23 mouse cellular contexts compared by ENCODE assay signal in the genomic region with DNA sequence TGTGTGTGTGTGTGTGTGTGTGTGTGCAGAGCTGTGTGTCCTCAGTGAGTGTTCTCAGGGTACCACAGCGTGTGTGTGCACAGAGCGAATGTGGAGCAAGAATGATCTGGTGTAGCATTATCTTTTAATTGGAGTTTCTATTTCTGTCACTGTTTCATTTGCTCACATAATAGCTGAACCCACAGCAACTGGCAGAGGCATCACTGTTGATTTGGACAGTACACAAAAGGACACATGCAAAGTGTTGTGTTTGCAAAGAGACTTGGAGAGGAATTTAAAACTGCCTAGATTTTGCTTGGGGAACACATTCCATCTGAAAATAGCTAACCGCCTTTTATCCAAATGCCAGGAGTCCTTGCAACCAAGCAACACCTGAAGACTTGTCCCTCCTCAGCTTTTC.
DNase-seq lines count a peak whose midpoint lies in the region; ATAC-seq and TF ChIP-seq lines count a peak whose summit lies in the region.
"Had no signal": no experiment of that assay in that cellular context is flagged by ENCODE, and none has a peak within 500 bp of the region (broad histone marks: within the 10 kb centered on the region; RNA-seq: fewer than 3 reads in every experiment).

No protein-coding gene starts in this region.

- H3K4me3 ChIP-seq in midbrain, postnatal 0 days (ENCODE audit: low read depth, low read length) = no peak overlapping the region
- no peak overlapping the region for H3K4me3 ChIP-seq in midbrain, embryonic 13.5 days (replicated peaks)
- H3K4me3 ChIP-seq: embryonic facial prominence, embryonic 12.5 days; erythroblast, embryonic 14.5 days; forebrain, embryonic 15.5 days; heart, embryonic 13.5 days; limb, embryonic 12.5 days; liver, embryonic 13.5 days; neural tube, embryonic 12.5 days had no signal

- no peak overlapping the region for H3K27ac ChIP-seq in midbrain, postnatal 0 days (ENCODE audit: low read depth, low read length)
- H3K27ac ChIP-seq in midbrain, embryonic 13.5 days = no peak overlapping the region
- H3K27ac ChIP-seq: embryonic facial prominence, embryonic 12.5 days; forebrain, embryonic 15.5 days; heart, embryonic 13.5 days; limb, embryonic 12.5 days; liver, embryonic 13.5 days; neural tube, embryonic 12.5 days had no signal

- no peaks in the 10 kb centered on the region for H3K27me3 ChIP-seq in midbrain, postnatal 0 days (ENCODE audit: insufficient read depth, low read length)
- H3K27me3 ChIP-seq in midbrain, embryonic 13.5 days = no peaks in the 10 kb centered on the region
- H3K27me3 ChIP-seq: embryonic facial prominence, embryonic 12.5 days; forebrain, embryonic 15.5 days; heart, embryonic 13.5 days; limb, embryonic 12.5 days; liver, embryonic 13.5 days; neural tube, embryonic 12.5 days had no signal

- WGBS in midbrain, postnatal 0 days = 87% methylated on average over 3 of the region's 3 CpGs
- 95% methylated on average over 3 of the region's 3 CpGs for WGBS in midbrain, embryonic 13.5 days

- H3K9ac ChIP-seq in midbrain, postnatal 0 days (replicated peaks; ENCODE audit: low read length, poor library complexity, severe bottlenecking) = no peak overlapping the region
- H3K9ac ChIP-seq in midbrain, embryonic 13.5 days (replicated peaks) = no peak overlapping the region
- H3K9ac ChIP-seq: embryonic facial prominence, embryonic 12.5 days; forebrain, embryonic 15.5 days; heart, embryonic 13.5 days; limb, embryonic 12.5 days; liver, embryonic 13.5 days; lung, embryonic 14.5 days; neural tube, embryonic 12.5 days had no signal

- TF ChIP-seq CTCF in midbrain, postnatal 0 days (IDR thresholded peaks at IDR 0.05) = no peak

- H3K4me2 ChIP-seq in midbrain, postnatal 0 days (ENCODE audit: low read depth, low read length, poor library complexity, severe bottlenecking) = no peak overlapping the region
- no peak overlapping the region for H3K4me2 ChIP-seq in midbrain, embryonic 13.5 days (replicated peaks)
- H3K4me2 ChIP-seq: embryonic facial prominence, embryonic 12.5 days; forebrain, embryonic 15.5 days; heart, embryonic 13.5 days; limb, embryonic 12.5 days; liver, embryonic 13.5 days; lung, embryonic 14.5 days; neural tube, embryonic 12.5 days had no signal

- H3K36me3 ChIP-seq in midbrain, postnatal 0 days (ENCODE audit: insufficient read depth, low read length) = no peaks in the 10 kb centered on the region
- H3K36me3 ChIP-seq in midbrain, embryonic 13.5 days = no peaks in the 10 kb centered on the region
- H3K36me3 ChIP-seq: embryonic facial prominence, embryonic 12.5 days; forebrain, embryonic 15.5 days; heart, embryonic 13.5 days; limb, embryonic 12.5 days; liver, embryonic 13.5 days; neural tube, embryonic 12.5 days had no signal

- H3K4me1 ChIP-seq in midbrain, postnatal 0 days (ENCODE audit: insufficient read depth, low read length) = no peaks in the 10 kb centered on the region
- no peaks in the 10 kb centered on the region for H3K4me1 ChIP-seq in midbrain, embryonic 13.5 days (replicated peaks)
- H3K4me1 ChIP-seq: embryonic facial prominence, embryonic 12.5 days; forebrain, embryonic 15.5 days; heart, embryonic 13.5 days; limb, embryonic 12.5 days; liver, embryonic 13.5 days; neural tube, embryonic 12.5 days had no signal

- DNase-seq in heart, adult 11 months = peak; percentile 43
- no peak for DNase-seq in heart, postnatal 10 days
- peak; percentile 3 for DNase-seq in midbrain, postnatal 0 days (ENCODE audit: low spot score)
- peak; percentile 77 for DNase-seq in layer of hippocampus, adult 9-11 months
- peak; percentile 12 for DNase-seq in right cerebral cortex, postnatal 25 days
- no peak for DNase-seq in adipocyte (ENCODE audit: low spot score)
- DNase-seq: adrenal gland, adult 2 months; B cell, adult 2 months; cerebellum, adult 8-10 months; gastrocnemius, postnatal 10 days; heart, adult 18-20 months; heart, postnatal 36 days; kidney, adult 11 months; liver, embryonic 13.5 days; lung, embryonic 14.5 days; lung, postnatal 4 days had no signal

- no peaks in the 10 kb centered on the region for H3K9me3 ChIP-seq in midbrain, postnatal 0 days (ENCODE audit: low read length)
- 0 out of 2 replicates have a peak, but pooled peaks cover 2% of the 10 kb centered on the region for H3K9me3 ChIP-seq in midbrain, embryonic 13.5 days
- H3K9me3 ChIP-seq: embryonic facial prominence, embryonic 12.5 days; forebrain, embryonic 15.5 days; heart, embryonic 13.5 days; limb, embryonic 12.5 days; neural tube, embryonic 12.5 days had no signal

- intact Hi-C loops in heart, postnatal 10 days (cut with DNase I) = no loop called here

- no peak for ATAC-seq in midbrain, postnatal 0 days (ENCODE audit: low FRiP score)
- ATAC-seq in midbrain, embryonic 13.5 days = no peak
- ATAC-seq: forebrain, embryonic 15.5 days had no signal

Comparison
In these comparisons a context has a peak if more than half of its experiments do, and no peak if none do; other contexts are left out.
1. DNase-seq: peak in heart, adult 11 months (single experiment), midbrain, postnatal 0 days (single experiment), layer of hippocampus, adult 9-11 months (single experiment) and right cerebral cortex, postnatal 25 days (single experiment); none in heart, postnatal 10 days (0 of 2) and adipocyte (single experiment).